Mouse (Mus musculus) lung, postnatal 4 days (tissue): ENCODE data around the gene Dnmt3a.

Source experiments
- DNase-seq, 2 experiments: peaks; one replicate each; pipeline ENCODE4 v3.0.0; 2021

Dnmt3a gene

DNA sequence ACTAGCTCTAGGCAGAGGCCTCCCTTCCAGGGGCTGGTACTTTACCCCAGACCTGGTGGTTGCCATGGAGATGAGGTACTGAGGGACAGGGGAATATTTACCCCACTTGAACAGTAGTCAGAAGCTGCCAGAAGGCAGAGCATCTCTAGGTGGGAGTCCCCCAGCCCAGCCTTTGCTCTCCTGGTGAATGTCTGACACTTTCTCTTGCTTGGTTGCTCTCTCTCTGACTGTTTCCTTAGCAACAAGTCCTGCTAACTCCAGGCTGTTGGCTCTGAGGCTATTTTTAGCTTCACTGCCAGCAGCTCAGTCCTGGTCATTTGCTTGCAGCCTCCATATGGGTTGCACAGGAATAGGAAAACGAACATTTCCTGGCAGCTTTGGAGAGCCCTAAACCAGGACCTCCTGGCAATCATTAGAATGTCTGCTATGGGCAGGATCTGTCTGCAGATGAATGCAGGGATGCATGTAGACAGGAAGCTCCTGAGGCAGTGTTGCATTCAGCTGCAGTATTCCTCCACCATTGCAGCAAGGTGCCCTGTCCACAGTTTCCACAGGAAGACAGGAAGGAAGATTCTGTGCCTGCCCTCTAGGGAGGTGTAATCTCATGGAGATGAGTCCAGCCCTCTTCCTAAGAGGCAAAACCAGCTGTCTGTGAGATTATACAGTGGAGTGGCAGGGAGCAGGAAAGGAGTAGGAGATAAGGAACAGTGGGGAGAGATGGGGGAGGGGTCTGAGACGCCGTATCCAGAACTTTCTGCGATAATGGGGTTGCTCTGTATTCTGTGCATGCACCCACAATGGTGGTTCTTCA lies 81.9 kb downstream of the Dnmt3a start:
- DNase-seq: peak in 1 of 2 experiments; percentile 55

- no peak for DNase-seq
Measured at GRCm38 (mm10) chr12:3889875-3890635, 84.2 kb downstream of the Dnmt3a start.

DNA sequence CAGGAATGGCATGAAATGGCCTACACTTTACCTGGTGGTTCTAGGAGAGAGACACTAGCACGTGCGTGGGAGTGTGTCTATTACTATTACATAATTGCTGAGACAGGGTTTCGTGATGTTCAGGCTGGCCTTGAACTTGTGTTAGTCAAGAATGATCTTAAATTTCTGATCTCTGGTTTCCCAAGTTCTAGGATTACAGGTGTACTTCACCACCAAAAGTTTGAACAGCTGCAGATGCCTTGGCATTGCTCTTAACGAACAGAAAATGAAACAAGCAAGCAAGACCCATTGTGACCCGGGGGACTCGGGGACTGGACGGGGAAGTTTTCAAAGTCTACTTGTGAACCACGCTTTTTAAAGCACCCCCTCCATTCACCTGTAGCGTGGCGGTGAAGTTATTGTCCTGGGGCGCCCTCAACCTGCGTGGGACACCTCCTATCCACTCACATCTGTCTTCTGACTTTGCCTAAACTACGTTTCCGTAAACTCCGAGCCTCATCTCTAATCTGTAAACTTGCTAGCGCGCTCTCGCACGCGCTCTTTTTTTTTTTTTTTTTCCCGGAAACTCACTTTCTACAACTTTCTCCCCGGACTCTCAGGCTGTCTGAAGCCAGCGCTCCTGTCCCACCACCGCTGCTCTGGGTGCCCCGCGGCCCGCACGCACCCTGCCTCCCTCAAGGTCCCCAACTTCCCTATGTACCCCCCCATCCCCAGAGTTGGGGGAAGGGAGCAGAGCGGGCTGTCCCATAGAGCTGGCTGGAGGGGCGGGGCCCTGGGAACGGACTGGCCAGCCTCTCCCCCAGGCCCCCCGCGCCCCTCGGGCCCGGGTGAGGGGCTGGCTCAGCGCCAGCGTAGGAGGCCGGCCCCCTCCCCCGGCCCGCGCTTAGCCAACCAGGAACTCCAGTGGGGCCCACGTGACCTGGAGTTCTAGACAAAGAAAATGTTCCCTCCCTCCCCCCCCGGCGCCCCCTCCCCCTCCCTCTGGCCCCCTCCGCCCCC lies 85.2 kb downstream of the Dnmt3a start:
- DNase-seq: peak; percentile 66 to 83

- peak in 1 of 2 experiments; percentile 44 for DNase-seq
Measured at GRCm38 (mm10) chr12:3891779-3892239, 86.0 kb downstream of the Dnmt3a start.

DNA sequence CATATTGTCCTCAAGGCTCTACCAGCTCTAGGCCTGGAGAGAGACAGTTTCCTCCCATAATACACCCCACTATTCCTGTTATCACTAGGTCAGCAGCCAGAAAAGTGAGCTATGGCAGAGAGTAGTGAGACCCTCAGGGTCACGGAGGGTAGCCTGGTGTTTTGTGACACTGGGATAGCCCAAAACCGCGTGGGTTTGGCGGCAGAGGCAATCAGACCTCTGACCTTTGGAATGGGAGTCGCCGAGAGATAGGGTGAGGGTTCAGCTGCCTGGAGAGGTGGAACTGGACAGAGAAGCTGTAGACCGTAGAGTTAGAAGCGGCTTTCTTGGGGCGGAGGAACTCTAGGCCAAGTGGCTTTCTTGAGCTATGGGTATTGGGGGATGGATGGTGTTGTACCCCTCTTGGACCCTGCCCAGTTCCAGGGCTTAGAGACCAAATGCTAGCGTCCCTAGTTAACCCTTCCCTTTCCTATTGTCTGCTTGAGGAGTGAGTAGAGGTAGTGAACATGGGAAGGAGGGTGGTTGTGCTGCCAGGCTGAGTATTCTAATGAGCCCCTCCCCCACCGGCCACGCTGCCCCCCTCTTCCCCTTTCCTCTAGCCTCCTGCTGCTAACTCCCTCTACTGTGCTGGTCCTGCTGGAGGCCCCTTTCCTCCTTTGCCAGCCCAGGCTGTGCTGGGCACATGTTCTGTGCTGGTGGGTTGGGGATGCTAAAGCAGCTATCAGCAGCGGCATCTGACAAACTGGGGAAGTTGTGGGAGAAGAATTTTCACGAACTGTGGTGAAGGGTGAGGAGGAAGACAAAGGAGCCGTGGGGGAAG lies 86.6 kb downstream of the Dnmt3a start:
- no peak for DNase-seq

DNA sequence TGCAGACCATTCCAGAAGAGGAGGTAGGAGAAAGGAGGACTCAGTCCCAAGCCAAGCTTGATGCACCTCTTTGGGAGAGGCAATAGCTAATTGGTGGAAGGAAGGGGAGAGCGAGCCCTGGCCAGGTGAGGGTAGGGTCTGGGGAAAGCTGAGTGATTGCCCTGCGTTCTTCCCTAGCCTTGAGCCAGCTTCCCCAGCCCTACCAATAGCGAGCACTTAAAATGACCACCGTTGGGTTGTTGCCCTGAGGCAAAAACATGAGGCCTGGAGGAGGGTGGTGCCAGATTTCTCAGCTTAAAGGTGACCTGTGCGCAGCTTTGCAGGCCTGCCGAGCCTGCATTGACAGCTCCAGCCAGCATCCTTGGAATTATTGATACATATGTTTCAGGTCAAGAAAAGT lies 87.5 kb downstream of the Dnmt3a start:
- DNase-seq: no peak

GRCm38 (mm10) chr12:3894525-3894924 lies 88.7 kb downstream of the Dnmt3a start:
- DNase-seq: no peak

- DNase-seq: no peak
Measured at GRCm38 (mm10) chr12:3897057-3897545, 91.3 kb downstream of the Dnmt3a start.

DNA sequence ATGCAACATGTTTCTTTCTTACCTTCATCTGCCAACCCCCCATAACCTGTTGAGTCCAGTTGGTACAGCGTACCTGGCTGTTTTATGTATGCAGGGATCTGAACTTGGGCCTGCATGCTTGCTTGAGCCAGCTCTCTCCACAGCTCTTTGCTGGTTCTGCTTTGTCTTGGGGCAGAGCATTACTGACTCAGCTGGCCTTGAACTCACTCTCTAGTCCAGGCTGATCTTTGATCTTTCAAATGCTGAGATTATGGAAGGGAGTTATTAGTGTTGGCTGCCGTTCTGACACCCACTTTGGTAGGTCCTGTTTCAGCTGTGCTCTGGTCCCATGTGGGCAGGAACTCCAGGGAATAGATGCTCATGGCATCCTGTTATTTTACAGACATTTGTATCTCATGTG lies 93.0 kb downstream of the Dnmt3a start:
- no peak for DNase-seq

DNA sequence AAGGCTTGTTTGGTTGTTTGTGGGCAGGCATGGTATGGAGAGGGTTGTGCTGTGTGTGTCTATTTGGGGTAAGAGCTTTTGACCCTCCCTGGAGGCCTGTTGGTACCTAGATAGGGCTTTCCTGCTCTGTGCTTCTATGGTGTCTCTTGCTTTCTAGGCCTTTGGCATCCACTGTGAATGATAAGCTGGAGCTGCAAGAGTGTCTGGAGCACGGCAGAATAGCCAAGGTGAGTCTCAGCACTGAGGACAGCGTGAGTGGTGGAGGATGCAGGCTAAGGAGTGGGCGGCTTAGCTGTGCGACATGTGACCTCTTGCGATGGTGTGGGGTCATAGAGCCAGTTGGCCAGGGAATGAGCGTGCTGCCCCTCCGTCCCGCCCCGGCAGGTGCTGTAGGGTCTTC lies 99.6 kb downstream of the Dnmt3a start:
- no peak for DNase-seq

DNA sequence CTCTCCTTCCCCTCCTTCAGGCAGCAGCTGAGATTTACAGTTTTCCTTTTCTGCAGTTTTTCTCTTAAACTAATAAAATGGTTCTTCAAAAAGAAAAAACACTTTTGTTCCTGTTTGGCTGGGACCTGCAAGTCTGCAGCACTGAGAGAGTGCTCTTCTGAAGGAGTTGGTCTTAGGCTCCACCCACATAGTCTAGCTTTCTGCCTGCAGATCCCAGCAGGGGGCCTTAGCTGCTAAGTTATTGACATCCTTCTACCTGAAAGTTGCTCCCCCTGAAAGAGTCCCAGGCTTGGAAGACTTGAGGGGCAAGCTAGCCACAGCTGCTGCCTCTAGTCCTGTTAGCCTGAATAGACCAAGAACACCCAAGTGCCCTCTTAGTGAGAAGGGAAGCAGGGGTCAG lies 100.5 kb downstream of the Dnmt3a start:
- DNase-seq: no peak

DNA sequence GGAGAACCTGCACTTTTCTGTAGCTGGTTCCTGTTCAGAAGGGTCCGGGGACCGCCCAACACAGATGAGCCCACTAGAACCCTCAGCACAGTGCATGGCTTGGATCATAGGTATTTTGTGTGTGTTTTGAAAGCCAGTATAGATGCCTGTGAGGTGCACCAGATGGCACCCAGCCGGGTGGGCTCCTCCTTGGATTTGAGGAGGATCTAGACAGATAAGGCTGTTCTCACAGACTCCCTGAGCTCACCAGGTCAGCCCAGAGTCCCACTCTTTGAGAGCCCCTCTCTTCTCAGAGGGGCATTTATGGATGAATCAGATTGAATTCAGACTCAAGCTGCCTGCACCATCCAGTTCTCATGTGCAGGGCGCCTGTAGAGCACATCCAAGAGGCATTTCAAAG lies 101.2 kb downstream of the Dnmt3a start:
- DNase-seq: no peak

DNA sequence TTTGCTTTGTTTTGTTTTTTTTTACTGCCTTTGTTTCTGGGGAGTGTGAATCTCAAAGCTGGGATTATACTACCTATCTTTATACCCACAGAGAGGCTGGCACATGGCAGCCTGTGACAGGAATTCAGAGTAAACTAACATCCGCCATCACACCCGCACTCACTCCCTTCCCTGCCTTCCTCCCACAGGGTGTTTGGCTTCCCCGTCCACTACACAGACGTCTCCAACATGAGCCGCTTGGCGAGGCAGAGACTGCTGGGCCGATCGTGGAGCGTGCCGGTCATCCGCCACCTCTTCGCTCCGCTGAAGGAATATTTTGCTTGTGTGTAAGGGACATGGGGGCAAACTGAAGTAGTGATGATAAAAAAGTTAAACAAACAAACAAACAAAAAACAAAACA lies 101.6 kb downstream of the Dnmt3a start:
- no peak for DNase-seq

GRCm38 (mm10) chr12:3910466-3911093 lies 104.8 kb downstream of the Dnmt3a start:
- no peak for DNase-seq

- DNase-seq: no peak
Measured at GRCm38 (mm10) chr12:3911831-3912348, 106.1 kb downstream of the Dnmt3a start.

DNA sequence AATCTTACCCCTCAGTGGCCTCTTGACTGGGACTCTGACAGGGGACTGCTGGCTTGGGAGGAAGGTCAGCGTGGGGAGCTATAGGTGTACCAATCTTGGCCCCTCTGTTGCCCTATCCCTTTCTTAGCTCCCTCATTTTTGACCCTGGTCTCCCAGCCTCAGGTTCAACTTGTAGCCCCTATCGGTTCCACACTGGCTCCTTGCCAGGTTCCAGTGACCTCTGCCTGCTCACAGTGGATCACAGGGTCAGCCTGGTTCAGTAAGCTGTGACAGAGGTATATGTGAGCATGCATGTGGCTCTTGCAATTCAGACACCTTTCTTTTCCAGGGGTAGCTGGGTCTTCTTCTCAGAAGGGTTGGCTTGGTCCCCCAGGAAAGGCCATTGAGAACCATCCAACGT lies 110.0 kb downstream of the Dnmt3a start:
- DNase-seq: no peak

DNA sequence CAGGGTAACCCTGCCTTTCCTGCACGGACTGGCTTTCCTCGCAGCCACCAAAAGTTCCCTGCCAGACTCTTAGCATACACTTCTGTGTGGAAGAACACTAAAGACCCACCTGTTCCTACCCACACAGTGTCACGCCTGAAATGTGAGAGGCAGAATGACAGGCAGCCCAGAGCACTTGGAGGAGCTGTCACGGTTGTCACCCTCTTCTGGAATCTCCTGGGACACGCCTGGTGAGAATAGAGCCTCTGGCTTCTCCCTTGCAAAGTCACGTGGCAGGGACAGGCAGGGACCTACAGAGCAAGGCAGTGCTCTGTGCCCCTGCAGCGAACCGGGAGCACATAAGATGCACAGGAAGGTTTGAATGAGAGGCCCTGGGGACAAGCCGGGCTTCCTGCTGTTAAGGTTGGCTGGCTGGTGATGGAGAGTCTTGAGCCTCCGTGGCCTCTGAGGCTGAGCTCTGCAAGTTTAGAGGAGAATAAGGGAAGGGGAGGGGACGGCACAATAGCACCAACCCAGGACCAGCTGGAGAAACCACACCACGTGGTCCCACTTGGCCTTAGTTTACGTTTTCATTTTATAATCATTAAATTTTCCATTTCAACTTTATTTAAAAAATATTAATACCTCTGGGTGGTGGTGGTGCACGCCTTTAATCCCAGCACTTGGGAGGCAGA lies 112.0 kb downstream of the Dnmt3a start:
- DNase-seq: no peak

GRCm38 (mm10) chr12:3918577-3918976 lies 112.8 kb downstream of the Dnmt3a start:
- DNase-seq: no peak

DNA sequence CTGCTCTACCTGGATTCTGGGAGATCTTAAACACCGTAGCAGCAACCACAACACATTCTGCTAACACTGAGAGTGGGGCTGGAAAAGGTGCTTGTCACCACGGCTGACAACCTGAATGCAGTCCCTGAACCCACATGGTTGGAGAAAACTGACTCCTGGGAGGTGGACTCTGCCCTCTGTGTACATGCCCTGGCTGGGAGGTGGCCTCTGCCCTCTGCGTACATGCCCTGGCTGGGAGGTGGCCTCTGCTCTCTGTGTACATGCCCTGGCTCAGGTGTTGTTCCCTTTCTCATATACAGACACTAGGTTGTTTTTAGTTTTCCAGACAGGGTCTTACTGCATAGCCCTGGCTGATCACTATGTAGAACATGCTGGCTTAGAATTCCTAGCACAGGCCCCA lies 113.6 kb downstream of the Dnmt3a start:
- DNase-seq: no peak

DNA sequence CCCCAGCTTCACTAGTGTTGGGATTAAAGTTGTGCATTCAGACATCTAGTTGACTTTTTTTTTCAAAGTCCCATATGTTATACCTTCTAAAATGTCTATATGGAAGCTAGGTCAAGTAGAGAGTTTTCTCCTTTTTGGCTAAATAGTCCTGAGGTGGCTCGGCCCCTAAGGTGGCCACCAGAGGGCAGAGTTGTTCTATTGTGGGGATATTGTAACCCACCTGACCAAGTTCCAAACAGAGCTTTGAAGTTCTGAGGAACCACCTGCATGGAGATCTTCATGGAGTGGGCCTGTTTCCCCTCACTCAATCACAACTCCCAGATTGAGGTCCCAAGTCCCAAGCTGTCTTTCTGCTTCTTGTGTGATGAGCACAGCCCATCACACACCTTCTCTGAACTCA lies 120.3 kb downstream of the Dnmt3a start:
- peak; percentile 41 to 70 for DNase-seq
